Mouse (Mus musculus) spleen, adult 10 weeks (tissue): ENCODE results near the gene Il4. TPM values are rescaled to one million over a fixed set of nuclear protein-coding genes. Genes with fewer than 3 reads are reported as not detected.

ENCODE experiments used
- polyA plus RNA-seq: library from polyadenylated mRNA; stranded (reverse); fragments of 350-450 nt; fragmentation: Illumina TruSeq; extraction: RNeasy Lipid Tissue Mini Kit (QIAGEN cat#74804); gene quantifications from one replicate; pipeline ENCODE4 v1.2.3, GENCODE M21; 2015; ENCODE audit warnings: low replicate concordance; ENCODE audit not compliant: insufficient read depth

Gene Il4
- polyA plus RNA-seq = 2.6 TPM

DNA sequence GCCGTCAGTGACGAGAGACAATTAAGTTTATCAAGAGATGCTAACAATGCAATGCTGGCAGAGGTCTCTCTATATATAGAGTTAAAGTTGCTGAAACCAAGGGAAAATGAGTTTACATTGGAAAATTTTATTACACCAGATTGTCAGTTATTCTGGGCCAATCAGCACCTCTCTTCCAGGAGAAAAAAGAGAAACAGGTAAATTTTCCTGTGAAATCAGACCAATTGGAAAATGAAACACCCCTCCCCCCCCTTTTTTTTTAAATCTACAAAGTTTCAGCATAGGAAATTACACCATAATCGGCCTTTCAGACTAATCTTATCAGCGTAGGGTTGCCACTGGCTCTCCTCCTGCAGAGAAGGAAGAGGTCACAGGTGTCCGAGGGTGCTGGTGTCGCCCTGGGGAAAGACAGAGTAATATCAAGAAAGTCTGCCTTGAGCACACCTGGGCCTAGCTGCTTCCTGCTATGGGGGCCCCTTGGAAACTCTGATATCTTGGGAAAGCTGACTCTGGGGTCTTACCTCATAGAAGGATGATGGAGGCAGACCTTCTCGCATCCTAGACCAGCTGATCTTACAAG, at the start of gene Il4:
Gene Il4 (minus strand): TSS at position 51 of the 580 bp plus-strand sequence.

DNA sequence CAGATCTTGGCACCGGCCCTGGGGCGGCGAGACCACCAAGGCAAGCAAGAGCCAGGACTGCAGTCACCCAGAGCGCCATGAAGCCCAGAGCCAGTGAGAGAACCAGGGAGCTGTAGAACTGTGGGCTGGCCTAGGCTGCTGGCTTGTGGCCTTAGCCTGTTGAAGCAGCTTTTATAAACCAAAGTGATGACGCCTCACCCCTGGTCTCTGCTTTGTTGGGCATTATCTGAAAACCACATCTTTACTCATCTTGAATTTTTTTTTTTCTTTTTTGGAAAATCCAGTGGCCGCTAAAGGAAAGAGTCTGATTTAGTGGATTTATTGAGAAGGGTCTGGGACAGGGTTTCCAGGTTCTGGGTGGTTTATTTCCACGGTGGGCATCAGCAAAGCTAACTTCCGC, 16.1 kb upstream of the Il4 start, which contains the start of gene Il13:
Gene Il13 (minus strand): TSS at position 147 of the 400 bp plus-strand sequence.

DNA sequence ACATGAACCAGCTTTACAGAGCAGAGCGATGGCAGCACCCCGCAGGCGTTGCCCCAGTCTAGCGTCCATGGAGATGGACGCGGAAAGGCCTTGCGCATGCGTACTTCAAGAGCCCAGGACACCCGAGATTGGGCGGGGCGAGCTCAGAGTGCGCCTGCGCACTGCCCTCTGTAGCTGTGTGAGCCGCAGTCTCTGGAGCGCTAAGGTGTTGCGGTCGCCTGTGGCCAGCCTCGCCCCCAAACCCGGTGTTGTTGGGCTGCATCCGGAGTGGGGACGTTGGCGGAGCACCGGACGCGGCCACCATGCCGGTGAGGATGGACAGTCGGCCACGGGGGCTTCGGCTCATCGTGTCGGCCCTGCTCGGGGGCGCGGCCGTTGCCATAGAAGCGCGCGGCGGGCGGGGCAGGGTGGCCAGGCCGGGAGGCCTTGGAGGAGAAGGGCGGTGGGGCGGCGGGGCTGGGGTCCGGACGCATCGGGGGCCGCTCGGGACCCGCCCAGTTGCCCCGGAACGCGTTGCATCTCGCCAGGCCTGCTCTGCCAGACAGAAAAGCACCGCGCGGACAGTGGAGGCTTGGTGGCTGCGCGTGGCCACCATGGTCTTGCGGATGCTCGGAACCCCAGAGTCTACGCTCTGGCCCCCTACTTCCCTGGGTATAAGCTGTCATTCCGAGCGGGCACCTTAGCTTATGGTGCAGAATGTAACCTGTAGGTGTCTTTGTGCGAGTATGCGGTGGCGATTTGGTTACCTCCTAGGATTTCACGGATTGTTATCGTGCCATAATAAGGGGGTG, 51.0 kb downstream of the Il4 start, which contains the start of gene Kif3a:
Gene Kif3a (plus strand): TSS at position 156 of the 791 bp plus-strand sequence.

Other genes with a start within 250 kb of the Il4 start
- gene Leap2, start 195.5 kb downstream of the Il4 start, polyA plus RNA-seq = not detected
- gene Uqcrq, start 187.8 kb downstream of the Il4 start, polyA plus RNA-seq = 39.4 TPM
- 0.30 TPM for gene Gdf9, start 187.6 kb downstream of the Il4 start, polyA plus RNA-seq
- not detected for gene Gm10447, start 161.6 kb downstream of the Il4 start, polyA plus RNA-seq
- 0.75 TPM for gene Shroom1, start 161.5 kb downstream of the Il4 start, polyA plus RNA-seq
- gene Gm9837, start 148.2 kb downstream of the Il4 start, polyA plus RNA-seq = not detected
- not detected for gene Gm9945, start 138.5 kb downstream of the Il4 start, polyA plus RNA-seq
- gene Sowaha, start 138.4 kb downstream of the Il4 start, polyA plus RNA-seq = 3.5 TPM
- gene Sept8, start 99.4 kb downstream of the Il4 start, polyA plus RNA-seq = 19.9 TPM
- gene Kif3a, start 51.3 kb downstream of the Il4 start, polyA plus RNA-seq = 6.2 TPM
- gene Il13, start 16.0 kb upstream of the Il4 start, polyA plus RNA-seq = not detected
- 28.0 TPM for gene Rad50, start 88.7 kb upstream of the Il4 start, polyA plus RNA-seq
- gene Il5, start 102.1 kb upstream of the Il4 start, polyA plus RNA-seq = not detected
- gene Irf1, start 151.3 kb upstream of the Il4 start, polyA plus RNA-seq = 157 TPM
- not detected for gene Gm17334, start 154.5 kb upstream of the Il4 start, polyA plus RNA-seq
- gene Gm12216, start 240.6 kb upstream of the Il4 start, polyA plus RNA-seq = 6.5 TPM